Mouse (Mus musculus): ENCODE data around the gene Hdac4. TPM values are rescaled to one million over a fixed set of nuclear protein-coding genes. Genes with fewer than 3 reads are reported as not detected.

Gene Hdac4
- polyA plus RNA-seq, 1 experiment: 14.3 TPM

DNA sequence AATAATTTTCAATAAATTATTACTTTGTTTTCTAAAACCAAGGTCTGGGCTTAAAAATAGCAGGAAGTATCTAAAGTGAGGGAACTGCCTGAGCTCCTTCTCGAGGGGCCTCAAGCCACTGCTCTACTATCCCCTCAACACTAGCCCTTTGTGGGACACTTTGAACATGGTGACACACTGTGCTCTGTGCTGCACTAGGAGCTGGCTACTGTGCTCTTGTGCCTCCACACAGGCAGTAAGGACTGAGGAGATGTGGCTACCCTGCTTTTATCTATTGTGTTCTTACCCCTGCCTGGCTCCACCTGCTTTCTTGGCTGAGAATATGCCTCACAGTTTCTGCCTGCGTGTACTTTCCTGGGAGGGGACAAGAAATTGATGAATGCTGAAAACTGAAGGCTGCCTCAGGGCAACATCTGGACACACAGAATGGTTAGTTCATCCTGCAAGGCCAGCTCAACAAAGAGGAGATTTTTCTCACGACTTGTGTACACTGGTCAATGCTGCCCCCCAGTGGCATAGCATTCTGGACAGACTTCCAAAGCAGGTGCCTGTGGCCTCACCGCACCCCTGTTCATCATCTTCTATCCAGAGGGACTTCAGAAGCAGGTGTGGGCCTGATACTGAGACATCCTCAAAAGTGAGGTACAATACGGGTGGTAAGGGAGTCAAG is 226.7 kb downstream of the Hdac4 start:
- Histone ChIP-seq H3K4me3 (ENCODE audit: control insufficient read depth, low read depth, low read length) (no peak overlapping the region), H3K4me1 (ENCODE audit: control insufficient read depth, insufficient read depth, low read length) (no peaks in the 10 kb centered on the region), H3K27ac (ENCODE audit: control insufficient read depth, insufficient read depth, low read depth, low read length) (no peak overlapping the region), H3K27me3 (ENCODE audit: control insufficient read depth, insufficient read depth, low read length) (no peaks in the 10 kb centered on the region), H3K36me3 (ENCODE audit: control insufficient read depth, insufficient read depth, low read length) (no peaks in the 10 kb centered on the region; the same call in 1 of the 2 replicates)
- TF ChIP-seq POLR2A (IDR thresholded peaks at IDR 0.05; ENCODE audit: control insufficient read depth, low read depth, low read length): no peak
- TF ChIP-seq CTCF (IDR thresholded peaks at IDR 0.05; ENCODE audit: control insufficient read depth, insufficient read depth, insufficient replicate concordance, low read depth, low read length): peak; percentile 32; the same call in 1 of the 2 replicates

DNA sequence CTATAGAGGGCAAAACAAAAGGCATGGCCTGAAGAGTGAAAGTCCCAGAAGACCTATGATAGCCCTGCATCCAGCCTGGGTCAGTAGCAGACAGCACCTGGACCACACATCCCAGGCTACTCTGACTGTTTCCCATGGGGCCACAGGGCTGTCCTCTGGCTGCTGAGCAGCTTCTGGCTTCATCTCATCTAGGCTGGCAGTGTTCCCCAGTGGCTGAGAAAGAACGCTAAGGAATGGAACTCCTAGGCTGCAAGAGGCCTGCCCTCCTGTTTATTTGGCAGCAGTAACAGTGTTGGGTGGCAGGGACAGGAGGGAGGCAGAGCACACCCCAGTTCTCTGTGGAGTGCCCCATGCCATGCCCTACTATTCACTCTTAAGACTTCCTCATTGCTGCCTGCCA is 228.5 kb downstream of the Hdac4 start:
- Histone ChIP-seq H3K4me1 (ENCODE audit: control insufficient read depth, insufficient read depth, low read length) (no peaks in the 10 kb centered on the region), H3K4me3 (ENCODE audit: control insufficient read depth, low read depth, low read length) (no peak overlapping the region), H3K36me3 (ENCODE audit: control insufficient read depth, insufficient read depth, low read length) (no peaks in the 10 kb centered on the region; the same call in 1 of the 2 replicates), H3K27me3 (ENCODE audit: control insufficient read depth, insufficient read depth, low read length) (no peaks in the 10 kb centered on the region), H3K27ac (ENCODE audit: control insufficient read depth, insufficient read depth, low read depth, low read length) (no peak overlapping the region)
- TF ChIP-seq POLR2A (IDR thresholded peaks at IDR 0.05; ENCODE audit: control insufficient read depth, low read depth, low read length): no peak
- TF ChIP-seq CTCF (IDR thresholded peaks at IDR 0.05; ENCODE audit: control insufficient read depth, insufficient read depth, insufficient replicate concordance, low read depth, low read length): no peak

DNA sequence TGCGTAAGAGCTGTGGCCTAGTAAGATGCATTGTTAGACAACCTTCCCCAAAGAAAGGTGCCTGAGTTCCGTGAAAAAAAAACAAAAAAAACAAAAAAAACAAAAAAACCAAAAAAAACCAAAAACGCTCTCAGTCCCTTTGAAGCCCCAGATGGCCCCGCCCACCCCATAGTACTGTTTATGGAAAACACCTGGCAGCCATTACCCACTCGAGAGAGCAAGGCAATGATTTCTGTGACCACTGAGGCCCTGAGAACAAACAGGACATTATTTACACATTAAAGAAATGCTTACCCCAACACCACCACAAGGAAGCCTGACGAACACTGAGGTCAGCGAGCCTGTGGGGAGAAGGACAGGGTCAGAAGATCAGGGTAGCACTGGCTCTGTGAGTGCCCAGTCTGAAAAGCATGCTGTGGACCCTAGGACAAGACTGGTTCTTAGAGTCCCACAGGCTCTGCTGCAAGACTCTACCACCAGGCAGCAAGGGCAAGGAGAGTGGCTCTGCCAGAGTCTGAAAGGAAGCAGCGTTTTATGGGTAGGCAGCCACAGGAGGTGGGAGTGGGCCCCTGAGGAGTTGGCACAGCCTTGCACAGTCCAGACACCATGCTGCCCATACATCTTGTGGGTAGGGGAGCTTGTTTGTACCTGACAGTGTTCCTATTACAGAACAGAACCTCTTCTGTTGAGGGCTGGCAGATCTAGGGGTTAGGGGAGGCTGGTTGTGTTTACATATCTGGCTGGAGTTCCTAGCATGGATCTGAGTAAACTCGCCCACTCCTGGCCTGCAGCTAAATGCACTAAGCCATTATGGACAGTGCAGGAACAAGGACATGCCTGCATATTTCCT is 230.8 kb downstream of the Hdac4 start:
- no peak for TF ChIP-seq CTCF (IDR thresholded peaks at IDR 0.05; ENCODE audit: control insufficient read depth, insufficient read depth, insufficient replicate concordance, low read depth, low read length)
- Histone ChIP-seq H3K27me3 (ENCODE audit: control insufficient read depth, insufficient read depth, low read length) (no peaks in the 10 kb centered on the region), H3K36me3 (ENCODE audit: control insufficient read depth, insufficient read depth, low read length) (no peaks in the 10 kb centered on the region; the same call in 1 of the 2 replicates), H3K27ac (ENCODE audit: control insufficient read depth, insufficient read depth, low read depth, low read length) (no peak overlapping the region), H3K4me1 (ENCODE audit: control insufficient read depth, insufficient read depth, low read length) (no peaks in the 10 kb centered on the region), H3K4me3 (ENCODE audit: control insufficient read depth, low read depth, low read length) (no peak overlapping the region)

DNA sequence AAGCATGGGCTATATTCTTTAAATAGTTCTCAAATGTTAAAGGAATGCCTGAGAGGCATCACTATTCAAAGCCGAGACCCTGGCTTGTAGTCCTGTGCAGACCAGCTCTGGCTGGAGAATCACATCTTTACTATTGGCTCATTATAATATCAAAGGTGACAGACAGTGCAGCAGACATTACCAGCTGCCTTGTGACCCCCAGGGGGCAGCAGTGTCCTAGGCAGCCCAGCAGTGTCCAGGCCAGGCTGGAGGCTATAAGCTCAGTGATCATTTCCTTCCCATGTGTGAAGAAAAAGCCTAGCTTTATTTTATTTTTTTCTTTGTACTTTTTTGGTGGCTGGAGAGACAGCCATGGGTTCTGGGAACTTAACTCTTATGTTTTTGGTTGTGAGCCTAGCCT is 233.2 kb downstream of the Hdac4 start:
- TF ChIP-seq POLR2A (IDR thresholded peaks at IDR 0.05; ENCODE audit: control insufficient read depth, low read depth, low read length): no peak
- peak; percentile 49; the same call in 1 of the 2 replicates for TF ChIP-seq CTCF (IDR thresholded peaks at IDR 0.05; ENCODE audit: control insufficient read depth, insufficient read depth, insufficient replicate concordance, low read depth, low read length)
- no peaks in the 10 kb centered on the region; the same call in 1 of the 2 replicates for H3K36me3 ChIP-seq (ENCODE audit: control insufficient read depth, insufficient read depth, low read length)

DNA sequence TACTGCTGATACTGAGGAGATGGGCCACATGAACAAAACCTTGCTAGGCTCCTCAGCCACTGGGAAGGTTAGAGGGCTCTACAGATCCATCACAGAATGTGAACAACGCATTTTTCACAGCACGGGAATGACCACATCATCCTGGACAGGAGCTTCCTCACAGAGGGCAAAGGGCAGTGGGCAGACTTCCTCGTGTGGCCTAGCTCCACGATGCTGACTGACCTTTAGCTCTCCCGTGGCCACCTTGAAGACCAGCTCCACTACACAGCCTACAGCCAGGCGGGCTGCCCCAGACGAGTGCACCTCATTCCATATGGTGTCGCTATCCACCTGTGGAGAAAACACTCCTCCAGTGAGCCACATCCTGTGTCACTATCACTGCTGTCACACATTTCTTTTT is 234.3 kb downstream of the Hdac4 start:
- Histone ChIP-seq H3K36me3 (ENCODE audit: control insufficient read depth, insufficient read depth, low read length) (no peaks in the 10 kb centered on the region; the same call in 1 of the 2 replicates), H3K27me3 (ENCODE audit: control insufficient read depth, insufficient read depth, low read length) (no peaks in the 10 kb centered on the region), H3K4me3 (ENCODE audit: control insufficient read depth, low read depth, low read length) (no peak overlapping the region), H3K4me1 (ENCODE audit: control insufficient read depth, insufficient read depth, low read length) (no peaks in the 10 kb centered on the region), H3K27ac (ENCODE audit: control insufficient read depth, insufficient read depth, low read depth, low read length) (no peak overlapping the region)
- TF ChIP-seq POLR2A (IDR thresholded peaks at IDR 0.05; ENCODE audit: control insufficient read depth, low read depth, low read length) (no peak), CTCF (IDR thresholded peaks at IDR 0.05; ENCODE audit: control insufficient read depth, insufficient read depth, insufficient replicate concordance, low read depth, low read length) (no peak)

More for the DNA sequence above, 233.2 kb downstream of the Hdac4 start:
- Histone ChIP-seq H3K4me3 (ENCODE audit: control insufficient read depth, low read depth, low read length) (no peak overlapping the region), H3K4me1 (ENCODE audit: control insufficient read depth, insufficient read depth, low read length) (no peaks in the 10 kb centered on the region), H3K27ac (ENCODE audit: control insufficient read depth, insufficient read depth, low read depth, low read length) (no peak overlapping the region), H3K27me3 (ENCODE audit: control insufficient read depth, insufficient read depth, low read length) (no peaks in the 10 kb centered on the region)

DNA sequence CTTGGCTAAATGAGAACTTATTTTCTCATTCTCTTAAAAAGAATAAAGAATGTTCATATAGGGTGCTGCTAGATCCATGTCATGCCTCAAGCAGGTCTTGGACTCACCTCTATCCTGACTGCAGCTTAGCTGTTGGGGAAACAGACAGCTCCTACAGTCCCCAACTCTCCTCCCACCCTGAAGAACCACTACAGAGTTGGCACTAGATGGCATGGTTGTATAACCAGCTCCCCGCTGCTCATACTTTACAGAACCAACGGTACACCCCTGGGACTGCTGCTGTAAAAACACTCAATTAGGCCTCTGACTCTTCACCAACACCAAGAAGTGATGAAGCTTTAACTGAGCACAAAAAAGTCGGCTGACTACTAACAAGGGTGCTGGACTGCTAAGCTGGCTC is 235.6 kb downstream of the Hdac4 start:
- H3K4me3 ChIP-seq (ENCODE audit: control insufficient read depth, low read depth, low read length): no peak overlapping the region
- no peaks in the 10 kb centered on the region; the same call in 1 of the 2 replicates for H3K36me3 ChIP-seq (ENCODE audit: control insufficient read depth, insufficient read depth, low read length)
- TF ChIP-seq POLR2A (IDR thresholded peaks at IDR 0.05; ENCODE audit: control insufficient read depth, low read depth, low read length) (no peak), CTCF (IDR thresholded peaks at IDR 0.05; ENCODE audit: control insufficient read depth, insufficient read depth, insufficient replicate concordance, low read depth, low read length) (no peak)
- no peaks in the 10 kb centered on the region for H3K4me1 ChIP-seq (ENCODE audit: control insufficient read depth, insufficient read depth, low read length)
- H3K27ac ChIP-seq (ENCODE audit: control insufficient read depth, insufficient read depth, low read depth, low read length): no peak overlapping the region
- H3K27me3 ChIP-seq (ENCODE audit: control insufficient read depth, insufficient read depth, low read length): no peaks in the 10 kb centered on the region

DNA sequence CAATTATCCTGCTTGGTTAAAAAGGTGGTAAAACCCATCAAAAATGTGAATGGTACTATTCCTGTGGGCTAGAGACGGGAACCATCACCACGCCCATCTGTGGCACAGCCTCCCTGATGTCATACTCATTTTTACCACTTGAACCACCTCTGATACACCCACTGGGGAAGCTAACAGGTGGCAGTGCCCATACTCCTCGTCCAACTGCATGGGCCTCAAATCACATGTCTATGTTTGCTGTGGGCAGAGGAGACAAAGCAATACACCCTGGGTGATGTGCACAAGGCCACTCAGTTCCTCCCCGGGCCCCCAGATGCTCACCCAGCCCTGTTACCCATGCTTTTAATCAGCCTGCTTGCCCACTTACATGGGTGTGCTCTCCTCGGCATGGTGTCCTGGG is 236.5 kb downstream of the Hdac4 start:
- no peaks in the 10 kb centered on the region; the same call in 1 of the 2 replicates for H3K36me3 ChIP-seq (ENCODE audit: control insufficient read depth, insufficient read depth, low read length)
- TF ChIP-seq CTCF (IDR thresholded peaks at IDR 0.05; ENCODE audit: control insufficient read depth, insufficient read depth, insufficient replicate concordance, low read depth, low read length) (no peak), POLR2A (IDR thresholded peaks at IDR 0.05; ENCODE audit: control insufficient read depth, low read depth, low read length) (no peak)
- H3K27ac ChIP-seq (ENCODE audit: control insufficient read depth, insufficient read depth, low read depth, low read length): no peak overlapping the region
- no peaks in the 10 kb centered on the region for H3K4me1 ChIP-seq (ENCODE audit: control insufficient read depth, insufficient read depth, low read length)
- H3K4me3 ChIP-seq (ENCODE audit: control insufficient read depth, low read depth, low read length): no peak overlapping the region
- H3K27me3 ChIP-seq (ENCODE audit: control insufficient read depth, insufficient read depth, low read length): no peaks in the 10 kb centered on the region

Data from testis, adult 2 months (tissue).